Mouse (Mus musculus): Measurements from ENCODE around the gene Dclre1a. TPM values are rescaled to one million over a fixed set of nuclear protein-coding genes. Genes with fewer than 3 reads are reported as not detected.

Dclre1a gene
- polyA plus RNA-seq, 1 experiment from 2014 or later: 9.6 TPM

- Histone ChIP-seq H3K4me1 (replicated peaks) (no peaks in the 10 kb centered on the region), H3K4me3 (no peak overlapping the region), H3K27me3 (no peaks in the 10 kb centered on the region)
Observed at GRCm38 (mm10) chr19:56571913-56572312, 23.9 kb upstream of the Dclre1a start.

GRCm38 (mm10) chr19:56571234-56571633 is 23.2 kb upstream of the Dclre1a start:
- no peak overlapping the region for H3K4me2 ChIP-seq
- no peaks in the 10 kb centered on the region for H3K27me3 ChIP-seq
- H3K9ac ChIP-seq: no peak overlapping the region
- H3K9me3 ChIP-seq: no peaks in the 10 kb centered on the region
- H3K27ac ChIP-seq (replicated peaks): no peak overlapping the region
- no peaks in the 10 kb centered on the region for H3K4me1 ChIP-seq (replicated peaks)
- H3K4me3 ChIP-seq: no peak overlapping the region
- no peak for ATAC-seq (ENCODE audit: low FRiP score, low read depth)
- H3K36me3 ChIP-seq: peaks cover 10% of the 10 kb centered on the region; the same call in 1 of the 2 replicates
- 83% methylated on average over 2 of the region's 2 CpGs for WGBS

More at GRCm38 (mm10) chr19:56571913-56572312, 23.9 kb upstream of the Dclre1a start:
- no peak for ATAC-seq (ENCODE audit: low FRiP score, low read depth)
- Histone ChIP-seq H3K9ac (no peak overlapping the region), H3K9me3 (no peaks in the 10 kb centered on the region), H3K36me3 (peaks cover 10% of the 10 kb centered on the region; the same call in 1 of the 2 replicates), H3K4me2 (no peak overlapping the region), H3K27ac (replicated peaks) (no peak overlapping the region)
- 85% methylated on average over 5 of the region's 5 CpGs for WGBS

DNA sequence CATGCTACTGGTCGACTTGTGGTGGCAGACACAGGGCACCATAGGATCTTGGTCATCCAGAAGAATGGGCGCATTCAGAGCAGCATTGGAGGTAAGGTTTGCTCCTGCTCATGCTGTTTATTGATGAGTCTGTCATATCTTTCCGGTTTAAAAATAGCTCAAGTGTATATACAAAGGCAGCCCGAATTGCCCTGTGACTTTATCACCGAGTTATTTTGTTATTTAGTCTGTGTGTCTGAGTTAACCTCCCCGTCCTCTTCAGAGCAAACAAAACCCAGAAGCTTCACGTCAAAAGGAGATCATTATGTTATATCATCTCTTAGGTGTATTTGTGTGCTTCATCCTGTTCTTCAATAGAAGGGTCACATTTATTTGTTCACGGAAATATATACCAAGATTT is 22.8 kb upstream of the Dclre1a start:
- H3K36me3 ChIP-seq: peaks cover 10% of the 10 kb centered on the region; the same call in 1 of the 2 replicates
- H3K9ac ChIP-seq: no peak overlapping the region
- H3K4me2 ChIP-seq: no peak overlapping the region
- H3K27me3 ChIP-seq: no peaks in the 10 kb centered on the region
- no peak overlapping the region for H3K27ac ChIP-seq (replicated peaks)
- WGBS: 92% methylated on average over 8 of the region's 8 CpGs
- no peaks in the 10 kb centered on the region for H3K9me3 ChIP-seq
- no peak for ATAC-seq (ENCODE audit: low FRiP score, low read depth)
- H3K4me1 ChIP-seq (replicated peaks): no peaks in the 10 kb centered on the region
- no peak overlapping the region for H3K4me3 ChIP-seq

- H3K9ac ChIP-seq: no peak overlapping the region
- no peak overlapping the region for H3K27ac ChIP-seq (replicated peaks)
- peaks cover 6% of the 10 kb centered on the region; the same call in 1 of the 2 replicates for H3K36me3 ChIP-seq
- no peak overlapping the region for H3K4me2 ChIP-seq
- WGBS: 73% methylated on average over 6 of the region's 6 CpGs
- no peaks in the 10 kb centered on the region for H3K9me3 ChIP-seq
- no peaks in the 10 kb centered on the region for H3K27me3 ChIP-seq
- no peaks in the 10 kb centered on the region for H3K4me1 ChIP-seq (replicated peaks)
- no peak overlapping the region for H3K4me3 ChIP-seq
- no peak for ATAC-seq (ENCODE audit: low FRiP score, low read depth)
Observed at GRCm38 (mm10) chr19:56566940-56567339, 18.9 kb upstream of the Dclre1a start.

- no peaks in the 10 kb centered on the region for H3K36me3 ChIP-seq
- H3K4me1 ChIP-seq (replicated peaks): no peaks in the 10 kb centered on the region
- no peak overlapping the region for H3K4me2 ChIP-seq
- no peaks in the 10 kb centered on the region for H3K27me3 ChIP-seq
- H3K9me3 ChIP-seq: no peaks in the 10 kb centered on the region
- H3K9ac ChIP-seq: no peak overlapping the region
- WGBS: 88% methylated on average over 4 of the region's 4 CpGs
- H3K4me3 ChIP-seq: no peak overlapping the region
- ATAC-seq (ENCODE audit: low FRiP score, low read depth): no peak
- H3K27ac ChIP-seq (replicated peaks): no peak overlapping the region
Observed at GRCm38 (mm10) chr19:56566041-56566440, 18.0 kb upstream of the Dclre1a start.

- 68% methylated on average over 6 of the region's 6 CpGs for WGBS
- H3K27me3 ChIP-seq: no peaks in the 10 kb centered on the region
- H3K4me3 ChIP-seq: no peak overlapping the region
- no peaks in the 10 kb centered on the region for H3K9me3 ChIP-seq
- no peak for ATAC-seq (ENCODE audit: low FRiP score, low read depth)
- H3K36me3 ChIP-seq: no peaks in the 10 kb centered on the region
- no peak overlapping the region for H3K9ac ChIP-seq
- H3K27ac ChIP-seq (replicated peaks): no peak overlapping the region
- H3K4me2 ChIP-seq: no peak overlapping the region
- H3K4me1 ChIP-seq (replicated peaks): no peaks in the 10 kb centered on the region
Observed at GRCm38 (mm10) chr19:56565358-56565757, 17.3 kb upstream of the Dclre1a start.

GRCm38 (mm10) chr19:56563469-56563868 is 15.4 kb upstream of the Dclre1a start:
- WGBS: 95% methylated on average over 3 of the region's 3 CpGs
- H3K27ac ChIP-seq (replicated peaks): no peak overlapping the region
- no peak for ATAC-seq (ENCODE audit: low FRiP score, low read depth)
- no peaks in the 10 kb centered on the region for H3K27me3 ChIP-seq
- H3K9me3 ChIP-seq: no peaks in the 10 kb centered on the region
- H3K9ac ChIP-seq: no peak overlapping the region
- no peaks in the 10 kb centered on the region for H3K36me3 ChIP-seq
- H3K4me1 ChIP-seq (replicated peaks): no peaks in the 10 kb centered on the region
- H3K4me2 ChIP-seq: no peak overlapping the region
- H3K4me3 ChIP-seq: no peak overlapping the region

- Histone ChIP-seq H3K27me3 (no peaks in the 10 kb centered on the region), H3K36me3 (no peaks in the 10 kb centered on the region), H3K9ac (no peak overlapping the region)
Observed at GRCm38 (mm10) chr19:56562433-56563138, 14.6 kb upstream of the Dclre1a start.

DNA sequence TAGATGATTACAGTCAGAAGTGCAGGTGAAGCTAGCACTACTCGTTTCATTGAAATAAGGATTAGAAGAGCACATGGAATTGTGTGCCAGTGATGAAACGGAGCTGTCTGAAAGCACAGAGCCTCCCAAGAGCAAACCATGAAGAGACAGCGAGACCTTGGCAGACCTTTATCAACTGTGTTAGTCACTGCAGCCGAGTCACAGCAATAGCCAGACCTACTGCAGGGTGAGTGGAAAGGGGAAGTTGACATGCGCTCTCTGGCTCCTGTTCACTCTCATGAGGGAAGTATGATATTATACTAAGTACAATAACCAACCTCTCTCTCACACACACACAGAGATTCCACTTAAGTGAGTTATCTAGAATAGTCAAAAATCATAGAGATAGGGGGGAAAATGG is 8.0 kb upstream of the Dclre1a start:
- ATAC-seq (ENCODE audit: low FRiP score, low read depth): no peak
- Histone ChIP-seq H3K36me3 (peaks cover 36% of the 10 kb centered on the region), H3K27ac (replicated peaks) (no peak overlapping the region), H3K9me3 (no peaks in the 10 kb centered on the region), H3K9ac (no peak overlapping the region), H3K4me1 (replicated peaks) (0 out of 2 replicates have a peak, but pooled peaks cover under 1% of the 10 kb centered on the region), H3K4me3 (no peak overlapping the region), H3K4me2 (no peak overlapping the region), H3K27me3 (no peaks in the 10 kb centered on the region)
- WGBS: 89% methylated on average over 5 of the region's 5 CpGs

More at GRCm38 (mm10) chr19:56562433-56563138, 14.6 kb upstream of the Dclre1a start:
- WGBS: 93% methylated on average over 9 of the region's 9 CpGs
- Histone ChIP-seq H3K27ac (replicated peaks) (no peak overlapping the region), H3K4me3 (no peak overlapping the region), H3K9me3 (no peaks in the 10 kb centered on the region), H3K4me1 (replicated peaks) (no peaks in the 10 kb centered on the region), H3K4me2 (no peak overlapping the region)
- no peak for ATAC-seq (ENCODE audit: low FRiP score, low read depth)

DNA sequence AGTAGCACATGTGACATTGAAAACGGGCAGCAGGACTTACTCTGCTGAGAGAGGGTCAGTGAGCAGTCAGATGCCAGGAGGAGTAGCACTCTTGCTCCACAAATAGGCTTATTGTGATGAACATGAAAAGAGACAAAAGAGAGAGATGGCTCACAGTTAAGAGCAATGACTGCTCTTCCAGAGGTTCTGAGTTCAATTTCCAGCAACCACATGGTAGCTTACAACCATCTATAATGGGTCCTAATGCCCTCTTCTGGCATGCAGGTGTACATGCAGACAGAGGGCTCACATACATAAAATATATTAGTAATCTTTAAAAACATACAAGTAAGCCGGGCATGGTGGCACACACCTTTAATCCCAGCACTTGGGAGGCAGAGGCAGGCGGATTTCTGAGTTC is 5.2 kb upstream of the Dclre1a start:
- no peak overlapping the region for H3K9ac ChIP-seq
- peaks cover 20% of the 10 kb centered on the region for H3K4me1 ChIP-seq (replicated peaks)
- H3K9me3 ChIP-seq: no peaks in the 10 kb centered on the region
- no peaks in the 10 kb centered on the region for H3K27me3 ChIP-seq
- H3K27ac ChIP-seq (replicated peaks): no peak overlapping the region
- no peak overlapping the region for H3K4me2 ChIP-seq
- no peak overlapping the region for H3K4me3 ChIP-seq
- WGBS: 96% methylated on average over 3 of the region's 3 CpGs
- ATAC-seq (ENCODE audit: low FRiP score, low read depth): no peak
- H3K36me3 ChIP-seq: peaks cover 36% of the 10 kb centered on the region

GRCm38 (mm10) chr19:56549033-56549680 is 1.1 kb upstream of the Dclre1a start:
- H3K4me3 ChIP-seq: peak overlapping the region; percentile 95
- H3K27me3 ChIP-seq: no peaks in the 10 kb centered on the region
- H3K4me1 ChIP-seq (replicated peaks): peaks cover 28% of the 10 kb centered on the region
- H3K36me3 ChIP-seq: peaks cover 25% of the 10 kb centered on the region
- peak overlapping the region; percentile 95 for H3K27ac ChIP-seq (replicated peaks)
- peak; percentile 65 for ATAC-seq (ENCODE audit: low FRiP score, low read depth)
- peak overlapping the region; percentile 92 for H3K9ac ChIP-seq
- peak overlapping the region; percentile 73 for H3K4me2 ChIP-seq
- WGBS: 27% methylated on average over 18 of the region's 18 CpGs
- no peaks in the 10 kb centered on the region for H3K9me3 ChIP-seq

- peaks cover 28% of the 10 kb centered on the region for H3K4me1 ChIP-seq (replicated peaks)
- ATAC-seq (ENCODE audit: low FRiP score, low read depth): peak; percentile 89
- H3K4me2 ChIP-seq: peak within 1 kb of the TSS; percentile 73
- H3K4me3 ChIP-seq: peak within 1 kb of the TSS; percentile 95
- H3K36me3 ChIP-seq: peaks cover 26% of the 10 kb centered on the region
- H3K9ac ChIP-seq: peak within 1 kb of the TSS; percentile 92
- H3K9me3 ChIP-seq: no peaks in the 10 kb centered on the region
- no peaks in the 10 kb centered on the region for H3K27me3 ChIP-seq
- peak within 1 kb of the TSS; percentile 95 for H3K27ac ChIP-seq (replicated peaks)
- WGBS: under 1% methylated on average over 69 of the region's 69 CpGs
Observed at GRCm38 (mm10) chr19:56548230-56549032, 409 bp upstream of the Dclre1a start, which contains the start of gene Nhlrc2. TSS of gene Nhlrc2 (plus strand) at chr19:56548261.
